Mouse (Mus musculus): ENCODE results near the gene Tusc2.

- TF ChIP-seq POLR2A (IDR thresholded peaks at IDR 0.05; ENCODE audit: borderline replicate concordance, low read depth, low read length): no peak
- TF ChIP-seq CTCF (IDR thresholded peaks at IDR 0.05; ENCODE audit: low read depth, low read length): no peak
These were observed 12.5 kb upstream of the Tusc2 start for GRCm38 (mm10) chr9:107550491-107551116.
